Mouse (Mus musculus) kidney, adult 18-20 months (tissue): ENCODE results near the gene Sorbs1.

Experiments
- DNase-seq: peaks from one replicate; pipeline ENCODE4 v3.0.0; 2021

Gene Sorbs1

DNA sequence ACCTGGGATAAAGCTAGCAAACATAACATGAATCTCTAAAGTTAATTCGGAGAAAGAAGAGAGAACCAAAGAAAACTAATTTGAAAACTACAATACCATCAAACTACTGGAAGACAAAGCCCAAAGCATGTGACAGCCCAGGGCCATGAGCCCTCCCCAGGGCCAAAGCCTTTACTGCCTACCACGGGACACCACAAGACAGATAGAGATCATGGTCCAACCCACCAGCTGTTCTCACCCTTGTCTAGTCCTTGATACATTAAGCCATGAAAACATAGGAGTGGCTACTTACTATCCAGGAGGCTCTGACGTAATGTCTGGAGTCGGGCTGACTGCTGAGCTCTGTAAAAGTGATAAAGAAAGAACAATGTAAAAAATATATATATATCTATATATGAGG lies 176.9 kb downstream of the Sorbs1 start:
- no peak for DNase-seq

DNA sequence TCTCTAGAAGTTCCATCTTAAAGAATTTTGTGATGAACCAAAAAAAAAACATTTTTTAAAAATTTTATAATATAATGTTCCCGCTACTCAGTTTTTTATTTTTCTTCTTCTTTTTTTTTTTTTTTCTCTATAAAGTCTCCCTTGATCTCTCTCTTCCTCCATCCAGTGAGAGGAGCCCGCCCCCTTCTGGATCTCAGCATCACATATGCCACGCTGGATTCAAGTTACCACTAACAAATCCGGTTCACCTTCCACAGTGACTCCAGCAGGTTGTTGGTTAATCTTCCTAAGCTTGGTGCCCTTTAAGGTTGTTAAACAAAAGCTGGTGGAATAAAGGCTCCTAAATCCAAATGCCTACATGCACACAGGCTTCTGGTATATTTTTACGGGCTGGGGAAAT lies 179.7 kb downstream of the Sorbs1 start:
- DNase-seq, result no peak

DNA sequence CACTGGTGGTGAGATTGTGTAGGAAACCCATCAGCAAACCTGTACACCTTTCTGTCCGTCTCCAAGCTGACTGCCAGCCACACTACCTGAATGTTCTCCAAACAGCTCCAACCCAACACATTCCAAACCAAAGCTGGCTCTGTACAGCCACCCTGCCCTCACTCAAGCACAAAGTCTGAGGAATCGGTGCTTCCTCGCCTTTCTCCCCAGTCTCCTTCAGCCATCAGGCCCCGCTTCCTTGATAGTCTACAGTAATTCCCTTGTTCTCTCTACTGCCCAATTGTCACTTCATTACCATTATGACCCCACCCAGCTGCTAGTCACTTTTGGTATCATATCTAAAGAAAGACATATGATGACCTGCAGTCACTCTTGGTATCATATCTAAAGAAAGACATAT lies 180.5 kb downstream of the Sorbs1 start:
- no peak for DNase-seq

DNA sequence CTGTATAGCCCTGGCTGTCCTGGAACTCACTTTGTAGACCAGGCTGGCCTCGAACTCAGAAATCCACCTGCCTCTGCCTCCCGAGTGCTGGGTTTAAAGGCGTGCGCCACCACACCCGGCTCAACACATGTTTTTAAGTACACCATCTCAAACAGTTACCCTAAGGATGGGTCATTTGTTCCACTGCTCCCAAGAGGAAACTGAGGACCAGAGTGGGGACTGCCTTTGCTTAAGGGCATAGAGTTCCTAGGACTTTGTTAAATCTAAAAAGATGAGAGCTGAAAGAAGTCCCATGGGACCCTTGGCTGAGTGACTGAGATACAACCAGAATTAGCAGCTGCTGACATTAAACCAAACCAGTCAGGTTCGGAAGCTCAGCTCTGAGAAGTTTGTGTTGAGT lies 181.3 kb downstream of the Sorbs1 start:
- DNase-seq, result no peak

DNA sequence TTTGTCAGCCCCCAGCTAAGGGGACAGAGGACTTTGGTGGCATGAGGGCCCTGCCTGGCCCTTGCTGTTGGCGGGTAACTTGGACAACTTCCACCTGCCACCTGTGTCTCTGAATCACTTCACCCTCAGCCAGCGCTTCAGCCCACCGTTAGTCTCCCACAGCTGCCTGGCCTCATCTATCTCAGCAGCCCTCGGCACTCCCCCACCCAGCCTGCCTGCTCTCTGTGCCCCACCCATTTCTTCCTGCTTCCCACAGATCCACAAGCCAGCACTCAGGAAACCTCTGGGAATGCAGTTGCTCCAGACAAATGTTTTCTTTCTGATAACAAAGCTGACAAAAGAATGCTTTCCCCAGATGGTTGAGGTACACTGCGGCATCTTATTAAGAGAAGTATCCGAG lies 181.7 kb downstream of the Sorbs1 start:
- DNase-seq, result no peak

DNA sequence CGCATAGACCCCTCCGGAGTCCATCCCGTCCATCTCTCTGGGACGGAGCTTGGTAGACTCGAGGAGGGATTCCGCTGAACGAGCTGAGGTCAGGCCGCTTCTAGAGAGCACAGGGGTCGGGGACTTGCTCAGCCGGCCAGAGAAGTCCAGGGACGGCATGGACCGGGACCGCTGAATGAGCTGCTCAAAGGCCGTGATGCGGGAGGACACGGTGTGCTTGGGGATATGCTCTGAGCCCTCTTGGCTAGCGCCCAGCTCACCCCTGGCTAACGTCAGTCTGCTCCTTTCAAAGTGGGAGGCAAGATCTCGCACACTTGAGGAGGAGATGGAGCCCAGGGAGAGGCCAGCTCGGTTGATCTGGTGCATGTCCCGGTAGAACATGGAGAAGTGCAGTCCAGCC lies 187.5 kb downstream of the Sorbs1 start:
- no peak for DNase-seq

DNA sequence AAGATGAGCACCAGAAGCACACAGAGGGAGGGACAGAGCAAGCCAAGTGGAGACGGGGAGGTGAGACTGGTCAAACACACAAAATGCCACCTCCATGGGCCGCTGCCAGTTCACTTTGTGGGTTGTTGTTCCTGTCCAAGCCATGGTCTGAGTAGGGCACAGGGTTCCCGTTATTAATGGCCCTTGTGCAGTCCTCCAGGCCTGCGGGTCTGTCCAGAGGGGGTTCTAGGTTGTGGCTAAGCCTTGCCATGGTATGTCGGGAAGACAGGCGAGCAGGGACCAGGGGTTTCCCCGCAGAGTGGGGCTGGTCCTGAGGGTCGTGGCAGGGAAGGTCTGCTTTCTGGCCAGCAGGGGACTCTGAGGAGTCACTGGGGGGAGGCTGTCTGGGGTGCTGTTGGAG lies 188.2 kb downstream of the Sorbs1 start:
- no peak for DNase-seq

DNA sequence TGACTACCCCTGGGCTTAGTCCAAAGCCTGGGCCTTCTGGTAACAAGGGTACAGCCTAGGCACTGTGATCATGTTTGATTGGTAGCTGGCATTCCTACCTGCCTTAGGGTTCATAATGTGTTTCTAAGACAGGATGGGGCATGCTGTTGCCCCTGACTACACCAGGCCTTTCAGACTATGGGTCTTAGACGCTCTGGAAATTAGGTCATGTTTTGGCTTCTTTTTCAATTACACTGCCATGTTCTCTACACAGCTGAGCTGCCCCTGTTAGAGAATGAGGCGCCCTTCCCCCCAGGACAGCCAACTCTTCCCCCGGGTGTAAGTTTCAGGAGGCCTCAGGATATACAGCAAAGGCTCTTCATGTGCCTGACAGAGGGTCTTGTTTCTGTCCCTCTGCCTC lies 191.4 kb downstream of the Sorbs1 start:
- DNase-seq, result no peak

DNA sequence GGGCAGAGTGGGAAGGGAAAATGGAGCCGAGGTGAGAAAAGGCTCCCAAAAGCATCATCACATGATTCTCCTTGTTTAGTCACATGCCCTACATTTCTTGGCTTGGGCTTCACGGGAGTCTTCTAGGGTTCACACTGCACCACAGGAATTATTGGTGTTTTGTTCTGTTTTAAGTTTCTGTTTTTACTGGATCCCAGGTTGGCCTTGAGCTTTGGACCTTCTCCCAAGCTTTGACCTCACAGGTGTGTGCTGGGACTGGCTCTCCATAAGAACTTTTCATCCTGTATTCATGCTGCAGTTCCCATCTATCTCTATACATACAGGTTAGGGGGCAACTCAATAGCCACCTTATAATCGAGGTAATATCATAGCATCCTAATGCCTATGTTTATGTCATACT lies 194.4 kb downstream of the Sorbs1 start:
- DNase-seq, result no peak

DNA sequence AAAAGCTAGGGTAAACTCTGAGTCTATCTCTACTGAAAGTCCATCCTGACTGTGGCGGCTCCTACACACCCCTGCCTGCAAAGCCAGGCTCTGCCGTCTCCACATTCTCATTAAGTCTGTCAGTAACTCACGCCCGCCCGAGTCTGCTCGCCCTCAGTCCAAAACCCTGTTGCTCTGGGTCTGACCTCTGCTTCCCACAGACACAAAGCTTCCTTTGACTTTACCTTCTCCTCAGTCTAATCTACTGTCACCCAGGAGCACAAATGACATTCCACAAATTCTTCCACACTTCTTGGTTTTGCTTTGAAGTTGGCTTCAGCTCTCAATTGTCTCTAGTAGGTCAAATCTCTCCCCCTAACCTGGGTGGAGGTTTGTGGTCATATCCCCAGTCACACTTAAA lies 195.1 kb downstream of the Sorbs1 start:
- no peak for DNase-seq

DNA sequence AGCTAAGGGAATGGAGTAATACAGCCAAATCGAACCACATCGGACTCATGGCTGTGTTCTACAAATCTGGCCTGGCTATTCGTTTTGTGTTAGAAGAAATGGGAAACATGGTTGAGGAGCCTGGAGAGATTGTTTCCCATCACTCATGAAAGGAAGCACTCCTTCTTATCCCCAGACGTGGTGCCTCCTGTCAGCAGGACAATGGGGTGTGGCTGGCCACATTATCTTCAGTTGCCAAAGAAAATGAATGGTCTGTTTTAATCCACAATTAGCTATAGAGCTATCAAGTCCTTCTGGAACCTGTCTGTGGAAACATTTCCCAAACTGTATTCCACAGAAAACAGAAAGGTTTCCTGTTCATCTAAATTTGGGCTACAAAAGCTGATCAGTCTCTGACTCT lies 196.6 kb downstream of the Sorbs1 start:
- DNase-seq, result no peak

DNA sequence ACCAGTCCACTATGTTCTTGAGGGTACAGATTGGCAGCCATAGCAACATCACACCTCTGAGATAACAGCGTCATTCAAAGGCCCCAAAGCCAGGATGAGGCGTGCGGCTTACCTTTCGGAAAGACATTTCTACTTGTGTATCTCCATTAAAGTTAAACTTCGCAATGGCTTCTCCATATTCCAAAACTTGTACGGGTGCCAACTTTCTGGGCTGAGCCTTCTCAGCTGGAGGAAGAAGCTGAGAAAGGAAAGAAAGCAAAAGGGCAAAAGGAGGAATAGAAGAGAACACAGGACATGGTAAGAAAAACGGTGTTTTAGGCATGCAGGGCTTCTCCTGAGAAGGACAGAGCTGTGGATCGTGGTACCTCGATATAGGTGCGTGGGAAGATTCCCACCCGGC lies 199.3 kb downstream of the Sorbs1 start:
- no peak for DNase-seq

DNA sequence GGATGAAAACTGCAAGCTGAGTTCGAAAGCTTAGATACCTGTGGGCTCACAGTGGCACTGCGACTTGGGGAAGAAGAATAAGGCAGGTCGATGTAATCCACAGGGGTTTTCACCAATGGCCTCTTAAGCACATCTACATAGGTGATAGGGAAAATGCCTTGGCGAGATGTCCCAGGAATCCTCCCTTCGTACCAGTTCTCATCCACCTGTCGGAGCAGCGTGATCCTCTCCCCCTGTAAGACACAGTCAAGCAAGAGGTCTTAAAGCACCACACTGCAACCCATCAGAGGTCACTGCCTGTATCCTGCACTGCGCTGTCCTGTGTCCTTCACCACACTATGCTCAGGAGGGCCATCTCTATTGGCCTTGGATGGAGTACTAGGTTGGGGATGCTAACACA lies 201.9 kb downstream of the Sorbs1 start:
- no peak for DNase-seq

DNA sequence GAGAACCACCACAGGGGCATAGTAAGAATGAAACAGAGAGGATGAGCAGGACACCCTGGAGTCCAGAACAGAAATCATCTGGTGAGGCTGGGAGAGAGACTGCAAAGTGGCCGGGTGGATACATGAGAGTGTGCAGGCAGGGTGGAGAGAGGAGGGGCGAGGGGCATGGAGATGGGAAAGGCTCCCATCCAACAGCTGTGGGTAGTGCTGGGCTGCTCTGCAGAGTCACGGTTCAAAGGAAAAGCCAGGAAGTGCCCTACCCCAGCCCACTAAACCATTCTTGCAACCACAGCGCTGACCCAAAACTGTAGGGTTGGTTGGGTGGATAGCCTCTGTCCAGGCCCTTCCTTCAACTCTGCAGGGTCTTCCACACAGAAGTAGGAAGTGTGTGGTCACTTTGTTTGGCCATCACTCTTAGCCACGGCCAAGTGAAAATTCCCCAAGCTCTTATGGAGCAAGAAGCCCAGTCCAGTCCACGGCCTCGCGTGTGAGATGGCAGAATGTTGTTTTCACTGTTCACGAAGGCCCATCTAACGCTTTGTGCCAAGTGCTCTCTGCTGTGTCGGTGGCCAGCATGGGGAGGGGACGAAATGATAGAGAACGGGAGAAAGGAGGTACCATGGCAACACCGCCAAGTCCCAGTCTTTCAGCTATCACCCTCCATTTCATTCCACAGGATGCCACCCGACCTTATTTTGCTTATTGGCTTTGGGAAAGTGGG lies 203.0 kb downstream of the Sorbs1 start:
- no peak for DNase-seq

DNA sequence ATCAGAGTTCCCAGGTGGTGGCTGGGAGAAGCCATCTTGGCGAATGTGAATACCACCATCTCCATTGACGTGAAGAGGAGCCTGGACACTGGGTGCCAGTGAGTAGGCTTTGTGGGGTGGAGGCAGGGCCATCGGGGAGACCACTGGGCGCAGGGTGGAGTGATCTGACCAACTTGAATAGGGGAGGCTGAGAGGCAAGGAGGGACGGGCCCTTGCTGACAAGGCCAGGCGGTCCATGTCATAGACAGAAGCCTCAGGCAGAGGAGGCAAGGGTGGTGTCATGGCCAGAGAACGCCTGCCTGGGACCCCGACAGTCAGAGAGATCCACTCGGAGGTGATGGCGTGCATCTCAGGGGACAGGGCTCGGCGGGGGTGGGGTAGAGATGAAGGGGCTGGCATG lies 203.7 kb downstream of the Sorbs1 start:
- DNase-seq, result no peak

DNA sequence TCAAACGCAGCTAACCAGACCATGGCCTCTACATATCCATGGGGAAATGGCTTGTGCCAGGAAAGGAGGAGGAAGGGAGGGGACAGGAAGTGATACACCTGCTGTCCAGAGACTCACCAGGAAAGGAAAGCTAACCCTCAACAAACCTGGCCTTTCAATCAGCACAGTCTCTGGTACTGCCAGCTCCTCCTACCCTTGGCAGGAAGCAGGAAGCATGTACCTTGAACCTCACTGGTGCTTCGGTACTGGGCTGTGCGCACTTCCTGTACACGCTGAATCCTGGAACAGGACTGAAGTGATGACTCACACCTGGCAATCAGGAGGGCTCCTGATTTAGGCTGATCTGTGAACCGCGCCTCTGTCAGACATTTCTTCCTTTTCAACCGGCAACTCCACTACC lies 206.0 kb downstream of the Sorbs1 start:
- no peak for DNase-seq

DNA sequence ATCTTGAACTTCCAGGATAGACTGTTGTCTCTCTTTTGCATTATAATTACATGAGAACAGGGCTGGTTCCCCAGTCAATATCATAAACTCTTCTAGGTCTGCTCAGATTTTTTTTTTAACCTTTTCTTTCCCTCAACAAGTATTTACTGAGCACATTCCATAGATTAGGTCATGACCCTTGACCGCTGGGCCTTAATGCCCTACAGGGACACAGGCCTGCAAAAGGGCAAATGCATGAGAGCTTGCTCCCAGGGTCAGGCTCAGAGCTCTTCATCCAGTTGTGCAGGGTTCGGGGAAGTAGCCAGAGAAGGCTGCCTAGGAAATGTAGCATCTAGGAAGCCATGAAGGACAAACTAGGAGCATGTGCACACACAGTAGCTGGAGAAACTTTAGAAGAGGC lies 206.9 kb downstream of the Sorbs1 start:
- no peak for DNase-seq

DNA sequence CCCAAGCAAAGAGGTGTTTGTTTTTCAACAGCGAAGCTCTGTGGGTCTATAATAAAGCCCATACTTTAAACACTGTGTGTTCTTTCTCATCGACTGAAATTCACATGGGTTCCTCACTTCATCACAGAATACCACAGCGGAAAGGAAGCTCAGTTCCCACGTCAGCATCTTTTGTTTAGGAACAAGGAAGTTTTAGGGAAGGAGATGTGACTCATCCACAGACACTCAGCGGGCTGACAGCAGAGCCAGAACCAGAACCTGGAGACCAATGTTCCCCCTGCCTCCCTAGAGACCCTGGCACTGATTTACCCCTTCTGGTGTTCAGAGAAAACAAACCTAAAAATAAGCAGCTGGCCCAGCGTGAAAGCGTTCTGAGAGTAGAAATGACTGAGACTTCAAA lies 208.1 kb downstream of the Sorbs1 start:
- no peak for DNase-seq

DNA sequence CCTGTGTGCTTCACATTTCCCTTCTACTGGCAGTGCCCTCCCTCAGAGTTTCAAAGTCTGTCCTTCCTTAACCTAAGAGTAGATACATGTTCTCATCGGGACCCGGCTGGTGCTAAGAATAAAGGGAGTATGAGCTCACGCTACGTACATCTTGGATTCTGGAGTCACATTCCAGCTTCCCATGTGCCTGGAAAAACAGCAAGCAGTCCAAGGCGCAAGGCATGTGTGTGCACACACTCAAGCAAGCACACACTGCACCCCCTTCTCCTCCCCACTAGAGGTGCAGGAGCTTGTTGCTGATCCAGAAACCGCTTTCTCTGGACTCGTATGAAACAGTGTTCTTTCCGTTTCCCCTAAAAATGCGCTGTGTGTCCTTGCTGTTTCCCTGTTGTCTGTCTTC lies 210.7 kb downstream of the Sorbs1 start:
- DNase-seq, result no peak

DNA sequence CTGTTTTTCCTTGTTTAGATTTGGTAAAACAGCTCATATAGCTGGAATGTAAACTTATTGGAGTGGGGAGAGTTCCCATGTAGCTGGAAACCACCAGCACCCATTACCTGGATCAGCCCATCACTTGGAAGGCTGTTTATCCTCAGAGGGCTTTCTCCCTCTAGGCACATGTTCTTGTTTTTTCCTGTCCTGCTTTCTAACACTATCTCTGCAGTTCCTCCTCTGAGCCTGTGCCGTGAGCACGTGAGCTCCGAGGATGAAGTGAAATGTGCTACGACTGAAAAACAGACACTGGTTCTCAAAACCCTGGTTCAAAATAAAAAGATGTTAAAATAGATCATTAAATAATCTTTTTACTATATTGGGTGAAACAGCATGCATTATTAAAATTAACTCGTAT lies 211.1 kb downstream of the Sorbs1 start:
- no peak for DNase-seq

DNA sequence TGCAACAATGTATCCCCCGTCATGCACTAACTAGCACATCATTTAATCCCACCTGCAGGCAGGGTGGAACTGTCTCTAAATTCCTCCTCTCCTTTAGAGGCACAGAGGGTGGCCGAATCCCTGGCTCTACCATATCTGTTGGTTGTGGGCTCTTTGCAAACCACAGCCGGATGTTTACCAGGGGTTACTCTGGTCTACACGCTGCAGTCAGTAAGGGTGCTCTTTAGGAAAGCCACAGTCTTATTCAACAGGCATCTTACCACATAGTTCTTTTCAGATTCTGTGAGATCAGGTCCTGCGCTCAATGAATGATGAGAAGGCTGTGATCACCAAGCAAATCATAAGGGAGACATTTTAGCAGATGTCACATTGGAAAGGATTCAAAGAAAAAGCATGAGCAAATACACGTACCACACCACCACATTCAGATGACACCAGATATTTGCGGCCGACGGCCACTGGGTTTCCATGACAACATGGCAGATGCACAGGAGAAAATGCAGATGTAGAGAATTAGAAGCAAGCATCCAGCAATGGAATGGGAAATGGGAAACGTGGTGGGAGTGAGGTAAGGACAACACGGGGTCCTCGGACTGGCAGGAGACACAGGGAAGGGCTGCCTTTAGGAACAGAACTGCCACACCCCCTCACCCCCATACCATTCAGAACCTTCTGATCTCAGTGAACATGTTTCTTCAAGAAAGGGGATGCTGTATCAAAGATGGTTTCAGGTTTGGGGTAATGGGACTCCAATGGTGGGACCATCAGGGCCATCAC lies 213.4 kb downstream of the Sorbs1 start:
- no peak for DNase-seq

DNA sequence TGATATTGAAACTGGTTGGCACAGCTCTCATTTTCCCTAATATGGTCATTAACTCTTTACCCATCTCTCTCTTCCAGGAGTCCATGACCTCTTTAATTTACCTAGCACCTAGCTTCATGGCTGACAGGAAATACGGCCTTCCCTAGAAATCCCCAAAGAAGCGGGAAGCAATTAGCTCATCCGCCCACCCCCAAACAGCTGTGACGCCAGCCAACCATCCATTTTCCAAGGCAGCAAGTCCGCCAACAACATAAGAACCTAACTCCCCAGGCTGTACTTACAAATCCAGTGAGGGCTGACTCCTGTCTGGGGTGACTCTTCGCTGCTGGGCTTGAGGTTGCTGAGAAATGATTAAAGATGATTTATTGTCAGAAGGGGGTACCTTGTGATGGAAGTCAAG lies 214.4 kb downstream of the Sorbs1 start:
- DNase-seq, result no peak

DNA sequence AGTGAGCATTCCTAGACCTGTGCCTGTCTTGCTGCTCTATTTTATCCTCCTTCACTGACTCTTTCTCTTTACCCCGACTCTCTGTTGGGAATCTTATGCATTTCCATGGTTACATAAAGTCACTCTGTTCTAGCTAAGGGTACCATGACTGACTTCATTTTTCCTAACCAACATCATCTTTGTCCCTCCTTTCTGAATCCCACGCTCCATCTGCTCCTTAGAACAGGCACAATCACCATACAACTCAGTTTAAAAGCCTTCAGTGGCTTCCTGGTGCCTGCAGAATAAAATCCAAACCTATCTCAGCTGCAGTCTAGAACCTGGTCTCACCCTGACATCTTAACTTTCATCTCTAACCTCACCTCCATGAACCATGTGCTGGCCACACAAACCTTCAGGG lies 215.0 kb downstream of the Sorbs1 start:
- DNase-seq, result no peak

DNA sequence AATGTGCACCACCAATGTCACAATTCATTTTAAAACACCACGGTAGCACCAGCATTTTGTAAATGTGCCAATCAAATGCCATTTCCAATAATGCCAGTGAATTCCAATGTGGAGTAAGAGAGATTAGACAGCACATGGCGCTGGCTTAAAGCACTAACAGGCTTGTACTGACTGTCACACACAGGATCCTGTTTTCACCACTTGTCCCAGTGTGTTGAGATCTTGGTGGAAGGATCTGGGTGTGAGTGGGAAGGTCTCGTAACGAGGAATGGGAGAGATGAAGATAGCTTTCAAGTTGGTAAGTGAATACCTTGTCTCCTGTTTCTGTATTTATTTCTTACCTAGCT lies 215.8 kb downstream of the Sorbs1 start:
- DNase-seq, result no peak
